Mouse (Mus musculus) thymus, adult 2 months (tissue): Measurements from ENCODE around the gene Arhgef9.

ENCODE experiments used
- CTCF ChIP-seq: fragments of 200-500 bp; IDR thresholded peaks from 2 replicates; pipeline ENCODE4 v1.5.1; 2012; ENCODE audit warnings: mild to moderate bottlenecking, control low read depth, low read length, moderate library complexity, borderline replicate concordance; ENCODE audit not compliant: control insufficient read depth, poor library complexity, insufficient read depth; ENCODE audit errors: extremely low read depth
- POLR2A ChIP-seq: fragments of 200-500 bp; IDR thresholded peaks from 2 replicates; pipeline ENCODE4 v1.6.1; 2012; ENCODE audit warnings: mild to moderate bottlenecking, low read length, control low read depth, moderate library complexity; ENCODE audit not compliant: control insufficient read depth, poor library complexity, insufficient read depth; ENCODE audit errors: extremely low read depth

DNA sequence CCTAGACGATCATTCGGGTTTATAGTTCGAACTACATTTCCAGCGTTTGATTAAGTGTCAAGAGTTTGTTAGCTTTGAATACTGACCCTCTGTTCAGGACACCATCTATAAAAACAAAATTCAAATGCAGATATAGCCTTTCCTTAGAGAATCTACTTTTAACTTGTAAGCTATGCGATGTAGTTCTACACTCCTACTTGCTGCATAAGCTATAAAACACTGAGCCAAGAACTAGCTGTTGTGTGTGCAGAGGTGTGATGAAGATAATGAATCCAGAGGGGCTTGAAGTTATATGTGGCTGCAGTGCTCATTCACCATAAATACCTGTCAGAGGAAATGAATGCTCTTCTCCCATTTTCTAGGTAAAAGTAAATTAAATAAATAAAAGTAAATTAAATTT lies 63.2 kb downstream of the Arhgef9 start:
- TF ChIP-seq POLR2A, result no peak
- no peak for TF ChIP-seq CTCF
